Mouse (Mus musculus) adrenal gland, adult 2 months (tissue): ENCODE data around the gene Gm11172. TPM values are rescaled to one million over a fixed set of nuclear protein-coding genes. Genes with fewer than 3 reads are reported as not detected.

Source experiments
- polyA plus RNA-seq: library from polyadenylated mRNA; depleted of rRNA; stranded (reverse); fragments of >200 nt; gene quantifications from 2 replicates; pipeline ENCODE4 v1.2.3, GENCODE M21; 2012; rRNA removed
- total RNA-seq, 2 experiments: library from RNA; stranded (reverse); gene quantifications; 2 replicates each; pipeline ENCODE4 v1.2.3; 2021

Gene Gm11172
- total and polyA plus RNA-seq, 3 experiments = not detected

Other genes with a start within 250 kb of the Gm11172 start
- 1 to 10 TPM; 3.0 to 3.8 TPM for gene Socs1, start 27.4 kb upstream of the Gm11172 start, total RNA-seq
- 32.1 and 38.2 TPM in 2 replicates for gene Socs1, start 27.4 kb upstream of the Gm11172 start, polyA plus RNA-seq
- gene Tnp2, start 24.3 kb upstream of the Gm11172 start, total RNA-seq = not detected
- not detected in 2 replicates for gene Tnp2, start 24.3 kb upstream of the Gm11172 start, polyA plus RNA-seq
- gene Prm3, start 22.0 kb upstream of the Gm11172 start, total RNA-seq = not detected
- not detected in 2 replicates for gene Prm3, start 22.0 kb upstream of the Gm11172 start, polyA plus RNA-seq
- gene Prm2, start 16.8 kb upstream of the Gm11172 start, total RNA-seq = not detected
- gene Prm2, start 16.8 kb upstream of the Gm11172 start, polyA plus RNA-seq = 0.19 TPM in 1 of 2 replicates, not detected in the other
- gene Prm1, start 7.1 kb upstream of the Gm11172 start, total RNA-seq = not detected
- gene Prm1, start 7.1 kb upstream of the Gm11172 start, polyA plus RNA-seq = not detected in 2 replicates
- gene Rmi2, start 22.1 kb downstream of the Gm11172 start, total RNA-seq = under 1 TPM; 0.38 to 0.46 TPM
- 0.77 and 1.3 TPM in 2 replicates for gene Rmi2, start 22.1 kb downstream of the Gm11172 start, polyA plus RNA-seq
- gene Snn, start 248.0 kb downstream of the Gm11172 start, total RNA-seq = 10 to 100 TPM in 1 of 2 experiments, 1 to 10 TPM in 1; 9.7 to 16.5 TPM
- gene Snn, start 248.0 kb downstream of the Gm11172 start, polyA plus RNA-seq = 9.1 and 9.2 TPM in 2 replicates